Mouse (Mus musculus) cerebellum, adult (tissue): Measurements from ENCODE around the gene Thap2.
A peak's percentile ranks its signal among the peaks of the same experiment; 100 is the strongest.

ENCODE experiments used
- ATAC-seq: cut with Nextera tagmentation; 2 replicates; pipeline ENCODE4 v1.9.2; 2017; ENCODE audit warnings: mild to moderate bottlenecking, moderate library complexity, mixed read lengths; ENCODE audit not compliant: insufficient number of reproducible peaks, low FRiP score, low TSS enrichment

The Thap2 gene

DNA sequence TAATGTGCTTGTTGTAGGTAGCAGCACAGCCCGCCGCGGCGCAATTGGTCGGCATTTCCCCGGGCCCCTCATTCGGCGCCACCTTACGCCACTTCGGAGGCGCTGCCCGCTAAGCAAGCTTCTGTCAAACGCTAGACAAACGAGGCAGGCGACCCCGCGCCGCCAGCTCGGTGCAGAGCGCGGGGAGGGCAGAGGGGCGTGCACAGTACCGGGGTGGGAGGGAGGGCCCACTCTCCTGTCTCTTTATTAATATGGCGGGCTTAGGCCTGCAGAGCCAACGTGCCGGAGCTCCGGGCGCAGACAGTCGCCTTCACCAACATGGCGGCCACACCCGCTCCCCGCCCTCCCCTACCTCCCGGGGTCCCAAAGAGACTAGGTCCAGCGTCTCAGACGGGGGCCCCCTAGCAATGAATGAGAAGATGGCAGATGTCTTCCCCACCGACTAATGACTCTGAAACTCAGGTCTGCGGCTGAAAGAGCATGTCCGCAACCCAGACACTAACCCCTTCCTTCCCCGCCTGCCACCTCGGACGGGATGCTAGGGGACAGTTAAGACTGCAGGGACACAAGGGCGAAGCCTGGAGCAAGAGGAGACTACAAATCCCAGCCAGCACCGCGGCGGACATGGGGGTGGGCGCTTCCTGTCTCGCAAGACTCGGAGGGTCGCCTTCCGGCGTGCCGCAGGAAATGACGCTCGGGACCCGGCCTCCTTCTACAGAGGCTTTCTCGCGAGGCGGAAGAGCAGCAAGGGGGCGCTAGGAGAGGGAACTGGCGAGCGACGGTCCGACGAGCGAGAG, at the start of gene Thap2, which contains the start of gene Zfc3h1:
Thap2 (minus strand) TSS at position 223 of the 797 bp plus-strand sequence.
Zfc3h1 (plus strand) TSS at position 739 of the 797 bp plus-strand sequence.
- peak; percentile 99 for ATAC-seq

GRCm38 (mm10) chr10:115425351-115425750, 41.1 kb upstream of the Thap2 start:
- ATAC-seq, result no peak

- no peak for ATAC-seq
Observed at GRCm38 (mm10) chr10:115421976-115422375, 37.7 kb upstream of the Thap2 start.

- no peak for ATAC-seq
Observed at GRCm38 (mm10) chr10:115414056-115414455, 29.8 kb upstream of the Thap2 start.

GRCm38 (mm10) chr10:115413496-115413895, 29.3 kb upstream of the Thap2 start:
- no peak for ATAC-seq

GRCm38 (mm10) chr10:115406393-115406792, 22.1 kb upstream of the Thap2 start:
- ATAC-seq, result no peak

DNA sequence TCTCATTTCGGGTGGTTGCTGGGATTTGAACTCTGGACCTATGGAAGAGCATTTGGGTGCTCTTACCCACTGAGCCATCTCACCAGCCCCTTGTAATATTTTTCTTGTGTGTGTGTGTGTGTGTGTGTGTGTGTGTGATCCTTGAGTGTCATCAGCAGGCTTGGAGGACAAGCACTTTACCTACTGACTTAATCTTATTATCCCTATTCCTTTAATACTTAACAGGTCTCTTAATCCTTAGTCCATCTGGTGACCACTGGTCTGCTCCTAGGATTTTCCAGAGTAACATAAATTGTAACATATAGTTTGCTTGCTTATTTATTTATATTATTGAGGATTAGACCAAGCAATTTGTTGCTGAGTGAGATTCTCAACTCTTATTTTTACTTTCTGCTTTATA, 7.7 kb upstream of the Thap2 start:
- ATAC-seq, result no peak

DNA sequence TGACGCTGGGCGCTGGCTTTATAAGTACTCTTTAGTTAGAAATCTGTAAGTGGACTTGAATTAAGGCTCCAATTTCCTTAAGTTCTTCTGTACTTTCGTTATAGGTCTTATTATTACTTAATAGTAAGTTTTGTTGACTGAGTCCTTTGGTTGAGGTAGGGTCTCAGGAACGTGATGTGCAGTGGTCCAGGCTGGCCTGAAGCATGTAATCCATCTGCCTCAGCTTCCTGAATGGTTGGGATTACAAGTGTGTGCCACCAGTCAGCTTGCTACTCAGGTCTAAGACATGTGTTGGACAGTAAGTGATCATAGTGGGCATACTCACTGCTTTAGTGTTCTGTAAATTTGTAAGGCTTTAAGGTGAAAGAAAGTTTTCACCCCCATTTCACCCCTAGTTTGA, 6.8 kb upstream of the Thap2 start:
- no peak for ATAC-seq

- no peak for ATAC-seq
Observed at GRCm38 (mm10) chr10:115387891-115388290, 3.6 kb upstream of the Thap2 start.

- peak; percentile 0; the same call in 1 of the 2 replicates for ATAC-seq
Observed at GRCm38 (mm10) chr10:115385018-115386002, 1.1 kb upstream of the Thap2 start.

- ATAC-seq, result no peak
Observed at GRCm38 (mm10) chr10:115383644-115384220, 511 bp downstream of the Thap2 start.

GRCm38 (mm10) chr10:115382846-115383643, 1.2 kb downstream of the Thap2 start:
- no peak for ATAC-seq

GRCm38 (mm10) chr10:115381506-115382084, 2.6 kb downstream of the Thap2 start:
- ATAC-seq, result no peak

DNA sequence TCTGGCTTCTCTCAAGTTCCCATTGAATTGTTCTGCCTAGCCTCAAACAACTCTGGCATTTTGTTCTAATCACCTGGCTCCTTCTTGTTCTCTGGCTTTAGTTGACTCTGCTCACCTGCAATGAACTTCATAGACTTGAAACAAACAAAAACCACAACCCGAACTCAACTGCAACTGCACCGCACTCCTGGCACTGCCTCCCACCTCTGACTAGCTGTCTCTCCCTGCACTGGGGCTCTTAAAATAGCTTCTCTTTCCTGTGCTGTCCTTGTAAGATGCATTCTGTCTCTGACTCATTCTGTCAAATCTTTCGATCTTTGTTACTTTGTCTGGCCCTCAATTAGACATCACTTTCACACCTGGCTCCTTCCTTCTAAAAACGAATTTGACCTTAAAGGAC, 21.1 kb downstream of the Thap2 start:
- no peak for ATAC-seq

- ATAC-seq, result no peak
Observed at GRCm38 (mm10) chr10:115362623-115362964, 21.6 kb downstream of the Thap2 start.

DNA sequence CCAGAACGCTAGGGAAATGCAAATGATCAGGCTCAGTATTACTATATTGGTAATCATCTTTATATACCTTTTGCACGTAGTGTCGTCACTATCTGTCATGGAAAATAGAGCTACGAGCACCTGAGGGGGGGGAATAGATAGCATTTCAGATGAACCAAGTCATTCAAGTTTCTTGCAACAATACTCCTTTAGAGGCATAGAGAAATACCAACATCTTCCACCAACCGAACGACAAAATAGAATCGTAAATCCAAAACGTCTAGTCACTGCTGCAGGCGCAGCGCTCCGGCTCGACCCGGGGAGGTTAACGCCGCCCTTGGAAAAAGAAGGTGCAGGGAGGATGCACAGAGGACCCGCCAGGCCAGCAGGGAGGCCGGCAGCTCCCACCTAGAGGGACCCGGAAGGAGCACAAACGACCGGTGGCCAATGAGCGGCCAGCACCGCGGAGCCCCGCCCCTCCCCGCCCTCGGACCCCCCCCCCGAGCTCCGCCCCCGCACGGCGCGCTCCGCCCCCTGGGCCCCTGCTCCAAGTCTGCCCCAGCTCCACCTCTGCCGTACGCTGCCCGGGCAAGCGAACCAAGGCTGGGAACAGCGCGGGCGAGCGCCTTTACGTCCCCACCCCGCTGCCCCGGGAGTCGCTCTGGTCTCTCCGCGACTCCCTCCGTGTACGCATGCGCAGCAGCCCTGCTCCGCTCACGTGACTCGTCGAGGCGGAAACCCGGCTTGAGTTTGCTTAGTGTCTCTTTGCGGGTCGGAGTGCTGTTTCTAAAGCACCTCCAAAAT, 22.2 kb downstream of the Thap2 start, which contains the start of gene Tmem19:
Tmem19 (minus strand) TSS at position 662 of the 783 bp plus-strand sequence.
- peak; percentile 97 for ATAC-seq

- ATAC-seq, result no peak
Observed at GRCm38 (mm10) chr10:115359066-115359465, 25.2 kb downstream of the Thap2 start.

DNA sequence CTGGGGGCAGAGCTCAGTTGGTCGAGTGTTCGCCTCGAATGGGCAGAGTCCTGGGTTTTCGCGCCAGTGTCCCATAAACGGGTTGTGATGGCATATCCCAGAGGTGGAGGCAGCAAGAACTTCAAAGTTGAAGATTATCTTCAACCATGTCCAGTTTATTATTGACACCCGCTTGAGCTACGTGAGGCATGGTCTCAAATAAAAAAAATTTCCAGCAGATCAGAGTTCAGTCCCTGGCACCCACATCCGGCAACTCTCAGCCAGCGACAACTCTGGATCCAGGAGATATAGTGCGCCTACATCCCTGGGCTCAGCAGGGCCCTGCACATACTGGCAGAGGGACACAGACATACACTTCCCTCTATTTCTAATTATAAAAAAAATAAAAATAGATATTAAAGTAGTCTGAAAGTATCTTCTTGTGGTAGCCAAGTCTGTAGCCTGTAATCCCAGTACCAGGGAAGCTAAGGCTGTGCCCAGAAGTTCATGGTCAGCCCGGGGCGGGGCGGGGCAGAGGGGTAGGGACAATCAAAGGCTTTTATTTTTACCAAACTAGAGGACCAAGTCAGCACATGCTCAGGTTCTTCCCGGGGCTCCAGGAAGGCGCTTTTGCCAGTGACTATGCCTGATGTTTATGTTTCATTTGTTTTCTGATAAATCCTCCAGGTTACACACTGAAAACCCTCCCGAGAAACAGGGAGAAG, 25.9 kb downstream of the Thap2 start:
- no peak for ATAC-seq
